Mouse (Mus musculus) c-Kit-positive CD71-positive TER-119-negative erythroid progenitor cells, embryonic 14.5 days (primary cell): Measurements from ENCODE around the gene Olfr455.

Experiments used
- DNase-seq: peaks from one replicate; pipeline ENCODE4 v3.0.0-alpha.2; 2013; ENCODE audit warnings: low read depth

The Olfr455 gene

DNA sequence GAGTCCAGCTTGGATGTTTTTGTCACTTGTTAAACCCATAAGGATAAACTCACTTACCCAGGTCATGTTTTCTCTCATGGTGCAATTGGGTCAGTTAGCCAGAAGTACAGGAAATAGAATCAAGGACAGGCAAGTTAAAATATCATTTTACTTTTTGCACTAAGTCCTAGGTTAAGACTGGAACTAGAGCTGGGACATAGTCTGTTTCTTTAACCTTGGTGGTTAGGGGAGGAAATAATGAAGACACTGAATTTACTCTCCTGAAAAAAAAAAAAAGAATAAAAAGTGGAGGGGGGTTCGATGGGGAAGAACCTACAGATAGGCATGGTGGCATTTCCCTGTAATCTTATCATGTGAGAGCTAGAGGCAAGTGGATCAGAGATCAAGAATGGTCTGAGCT lies 60.3 kb downstream of the Olfr455 start, which contains the start of gene Olfr456:
TSS of gene Olfr456 (minus strand) at position 101 of the 400 bp plus-strand sequence.
- no peak for DNase-seq
